Mouse (Mus musculus) small intestine, adult 2 months (tissue): ENCODE results near the gene Trabd2b.

ENCODE experiments used
- CTCF ChIP-seq: fragments of 200-500 bp; IDR thresholded peaks from 2 replicates; pipeline ENCODE4 v1.5.1; 2012; ENCODE audit warnings: low read depth, mild to moderate bottlenecking, control low read depth, inconsistent platforms, low read length, moderate library complexity, mixed read lengths; ENCODE audit not compliant: insufficient replicate concordance, insufficient read length; ENCODE audit errors: extremely low read depth
- POLR2A ChIP-seq: fragments of 200-500 bp; IDR thresholded peaks from 2 replicates; pipeline ENCODE4 v1.6.1; 2012; ENCODE audit warnings: low read depth, mild to moderate bottlenecking, control low read depth, inconsistent platforms, low read length, moderate library complexity

GRCm38 (mm10) chr4:114438764-114439163 is 32.2 kb downstream of the Trabd2b start:
- TF ChIP-seq CTCF (no peak), POLR2A (no peak)
